Mouse (Mus musculus) heart, embryonic 14.5 days (tissue): ENCODE measurements around the gene Foxp4. TPM values are rescaled to one million over a fixed set of nuclear protein-coding genes. Genes with fewer than 3 reads are reported as not detected.

Source experiments
- ATAC-seq: fragments of 200-750 bp; cut with Nextera tagmentation; 2 replicates; pipeline ENCODE4 v1.8.0; 2017; ENCODE audit warnings: low read depth, moderate TSS enrichment; ENCODE audit not compliant: insufficient number of reproducible peaks, insufficient read depth, low FRiP score
- H3K27ac ChIP-seq, 2 experiments: fragments of 200-500 bp in 1 of 2; fragments of 300-500 bp in 1 of 2; sonication (generic) in 1 of 2; replicated peaks in 1 of 2; 2 replicates each; pipeline ENCODE4 v1.5.1; 2012 to 2014; ENCODE audit warnings: low read depth in 2 of 2, low read length in 2 of 2, control low read depth in 1 of 2, mild to moderate bottlenecking in 1 of 2, mixed read lengths in 1 of 2; ENCODE audit not compliant: control insufficient read depth in 1 of 2, insufficient read depth in 1 of 2
- H3K27me3 ChIP-seq: fragments of 300-500 bp; sonication (generic); 2 replicates; pipeline ENCODE4 v1.6.1; 2014; ENCODE audit warnings: mild to moderate bottlenecking, low read length, control low read depth; ENCODE audit not compliant: control insufficient read depth, insufficient read depth
- H3K36me3 ChIP-seq: fragments of 300-500 bp; sonication (generic); 2 replicates; pipeline ENCODE4 v1.6.1; 2014; ENCODE audit warnings: mild to moderate bottlenecking, control low read depth, low read length, mixed read lengths; ENCODE audit not compliant: control insufficient read depth, insufficient read depth
- H3K4me1 ChIP-seq, 2 experiments: fragments of 200-500 bp in 1 of 2; fragments of 300-500 bp in 1 of 2; sonication (generic) in 1 of 2; 2 replicates each; pipeline ENCODE4 v1.6.1; 2012 to 2014; ENCODE audit warnings: low read length in 2 of 2, control low read depth in 1 of 2, mixed read lengths in 1 of 2; ENCODE audit not compliant: control insufficient read depth in 2 of 2, insufficient read depth in 2 of 2
- H3K4me2 ChIP-seq: fragments of 300-500 bp; sonication (generic); 2 replicates; pipeline ENCODE4 v1.6.1; 2014; ENCODE audit warnings: mild to moderate bottlenecking, low read length
- H3K4me3 ChIP-seq, 2 experiments: fragments of 200-500 bp in 1 of 2; fragments of 300-500 bp in 1 of 2; sonication (generic) in 1 of 2; 2 replicates each; pipeline ENCODE4 v1.5.1; 2012 to 2014; ENCODE audit warnings: low read length in 2 of 2, mild to moderate bottlenecking in 2 of 2, control low read depth in 1 of 2, low read depth in 1 of 2, moderate library complexity in 1 of 2; ENCODE audit not compliant: control insufficient read depth in 1 of 2, insufficient read depth in 1 of 2
- H3K9ac ChIP-seq: fragments of 300-500 bp; sonication (generic); 2 replicates; pipeline ENCODE4 v1.6.1; 2014; ENCODE audit warnings: mild to moderate bottlenecking, low read length
- H3K9me3 ChIP-seq: fragments of 300-500 bp; sonication (generic); 2 replicates; pipeline ENCODE4 v1.6.1; 2016; ENCODE audit warnings: low read length, control low read depth; ENCODE audit not compliant: control insufficient read depth
- WGBS: fragments of 180-500 bp; shearing (Covaris S2); extraction: QIAGEN DNeasy Blood & Tissue Kit; methylation state at CpG from one replicate; pipeline ENCODE4 v1.1.7; 2014; 5-methylcytosine and 5-hydroxymethylcytosine counted together
- polyA plus RNA-seq: library from polyadenylated mRNA; unstranded; fragments of >200 nt; fragmentation: Nextera tagmentation; extraction: Ambion mirVana; gene quantifications from 2 replicates; pipeline ENCODE4 v1.2.1, GENCODE M21; 2014

Foxp4 gene
- polyA plus RNA-seq, 1 experiment from 2014 or later = 13.6 TPM

DNA sequence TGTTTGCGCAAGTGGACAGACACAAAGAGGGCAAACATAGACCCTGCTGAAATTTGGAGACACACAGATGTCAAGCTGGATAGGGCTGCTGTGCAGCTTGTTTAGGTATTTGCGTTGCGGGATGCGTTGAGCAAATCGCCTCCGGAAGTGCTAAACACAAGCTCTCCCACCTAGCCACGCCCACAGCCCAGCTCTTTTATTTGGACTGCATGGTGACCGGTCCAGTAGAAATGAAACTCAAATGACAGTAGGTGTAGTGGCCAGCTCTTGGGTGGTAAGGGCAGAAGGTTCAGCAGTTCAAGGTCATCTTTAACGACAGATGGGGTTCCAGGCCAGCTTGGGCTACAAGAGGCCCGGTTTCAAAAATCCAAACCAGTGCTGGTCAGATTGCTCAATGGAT, 1.5 kb upstream of the Foxp4 start:
- Histone ChIP-seq H3K36me3 (no peaks in the 10 kb centered on the region), H3K27ac (no peak overlapping the region), H3K4me2 (peak overlapping the region; percentile 79; the same call in 1 of the 2 replicates), H3K9me3 (no peaks in the 10 kb centered on the region), H3K9ac (no peak overlapping the region), H3K27me3 (no peaks in the 10 kb centered on the region), H3K4me1 (peaks cover 21% of the 10 kb centered on the region in 2 experiments), H3K4me3 (no peak overlapping the region)
- 45% methylated on average over 10 of the region's 10 CpGs for WGBS
- no peak for ATAC-seq

- H3K9ac ChIP-seq = peak overlapping the region; percentile 84
- H3K27ac ChIP-seq = peak overlapping the region; percentile 73 to 93
- H3K9me3 ChIP-seq = no peaks in the 10 kb centered on the region
- peak overlapping the region; percentile 79 for H3K4me2 ChIP-seq
- H3K36me3 ChIP-seq = no peaks in the 10 kb centered on the region
- ATAC-seq = no peak
- H3K4me3 ChIP-seq = peak overlapping the region; percentile 67 to 89
- H3K27me3 ChIP-seq = no peaks in the 10 kb centered on the region
- H3K4me1 ChIP-seq = peaks cover 21% of the 10 kb centered on the region in 2 experiments
- WGBS = 5% methylated on average over 13 of the region's 13 CpGs
Measured at GRCm38 (mm10) chr17:47925340-47925926, 988 bp upstream of the Foxp4 start.

DNA sequence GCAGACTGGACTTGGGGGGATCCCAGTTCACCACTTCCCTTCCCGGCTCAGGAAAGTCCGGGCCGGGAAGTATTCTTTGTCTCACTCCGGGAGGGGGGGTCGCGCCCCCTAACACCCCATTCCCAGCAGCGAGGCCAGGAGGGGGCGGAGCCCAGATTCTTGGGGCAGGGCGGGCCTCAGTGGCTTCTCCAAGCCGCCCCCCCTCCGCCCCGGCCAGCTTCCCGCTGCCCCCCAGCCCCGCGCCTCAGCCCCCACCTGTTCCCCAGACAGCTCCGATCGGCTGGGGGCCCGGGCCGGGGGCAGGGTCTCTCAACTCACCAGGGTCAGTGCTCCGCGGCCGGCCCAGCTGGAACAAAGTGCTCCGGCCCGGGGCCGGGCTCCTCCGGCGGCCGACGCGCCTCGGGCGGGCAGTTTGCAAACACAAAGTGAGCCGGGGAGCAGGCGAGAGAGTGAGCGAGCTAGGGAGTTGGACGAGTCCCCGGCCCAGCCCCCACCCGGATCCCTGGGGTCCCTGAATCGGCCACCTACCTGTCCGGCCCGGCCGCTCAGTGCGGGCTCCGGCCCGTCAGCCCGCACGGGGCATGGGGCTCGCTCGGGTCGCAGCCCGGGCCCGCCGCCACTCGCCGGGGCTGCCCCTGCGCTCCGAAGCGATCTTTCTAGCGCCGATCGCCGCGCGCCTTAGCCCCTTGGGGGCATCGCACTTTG, 615 bp downstream of the Foxp4 start:
- H3K4me3 ChIP-seq = peak overlapping the region; percentile 67 to 89
- WGBS = 0% methylated on average over 51 of the region's 65 CpGs
- H3K9me3 ChIP-seq = no peaks in the 10 kb centered on the region
- H3K9ac ChIP-seq = peak overlapping the region; percentile 84
- peak; percentile 37 for ATAC-seq
- H3K27ac ChIP-seq = peak overlapping the region; percentile 90 to 93
- peaks cover 19 to 21% of the 10 kb centered on the region in 2 experiments for H3K4me1 ChIP-seq
- no peaks in the 10 kb centered on the region for H3K27me3 ChIP-seq
- H3K4me2 ChIP-seq = peak overlapping the region; percentile 79
- peaks cover 9% of the 10 kb centered on the region; the same call in 1 of the 2 replicates for H3K36me3 ChIP-seq

- Histone ChIP-seq H3K4me2 (peak overlapping the region; percentile 79), H3K9me3 (no peaks in the 10 kb centered on the region), H3K4me1 (peaks cover 19 to 21% of the 10 kb centered on the region in 2 experiments), H3K9ac (peak overlapping the region; percentile 84), H3K36me3 (peaks cover 9% of the 10 kb centered on the region; the same call in 1 of the 2 replicates), H3K27me3 (no peaks in the 10 kb centered on the region), H3K27ac (peak overlapping the region in 1 of 2 experiments; percentile 93; a peak in 1 of 4 replicates), H3K4me3 (peak overlapping the region; percentile 67 to 89)
- WGBS = under 1% methylated on average over 28 of the region's 28 CpGs
- ATAC-seq = peak; percentile 5; the same call in 1 of the 2 replicates
Measured at GRCm38 (mm10) chr17:47923011-47923677, 1.3 kb downstream of the Foxp4 start.

DNA sequence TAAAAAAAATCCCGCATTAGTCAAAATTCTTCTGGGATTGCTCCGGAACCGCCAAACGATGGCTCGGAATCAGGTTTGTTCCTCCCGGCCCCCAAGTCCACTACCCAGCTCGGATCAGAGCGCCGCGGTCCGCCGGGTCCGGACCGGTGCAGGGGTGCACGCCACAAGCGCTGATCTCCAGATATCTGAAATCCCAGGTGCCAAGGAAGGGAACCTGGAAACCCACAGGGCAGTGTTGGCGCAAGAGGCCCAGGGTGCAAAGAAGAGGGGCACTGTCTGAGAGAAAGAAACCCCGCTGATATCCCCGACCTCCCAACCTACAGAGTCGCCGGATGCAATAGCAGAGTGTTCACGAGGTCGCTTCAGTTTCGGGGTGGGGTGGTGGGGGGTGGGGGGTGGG, 1.9 kb downstream of the Foxp4 start:
- 2% methylated on average over 24 of the region's 24 CpGs for WGBS
- Histone ChIP-seq H3K36me3 (peaks cover 9% of the 10 kb centered on the region; the same call in 1 of the 2 replicates), H3K9me3 (no peaks in the 10 kb centered on the region), H3K27me3 (no peaks in the 10 kb centered on the region), H3K9ac (peak overlapping the region; percentile 84), H3K27ac (no peak overlapping the region), H3K4me1 (peaks cover 19 to 21% of the 10 kb centered on the region in 2 experiments), H3K4me3 (peak overlapping the region; percentile 67 to 89), H3K4me2 (peak overlapping the region; percentile 79)
- ATAC-seq = no peak

DNA sequence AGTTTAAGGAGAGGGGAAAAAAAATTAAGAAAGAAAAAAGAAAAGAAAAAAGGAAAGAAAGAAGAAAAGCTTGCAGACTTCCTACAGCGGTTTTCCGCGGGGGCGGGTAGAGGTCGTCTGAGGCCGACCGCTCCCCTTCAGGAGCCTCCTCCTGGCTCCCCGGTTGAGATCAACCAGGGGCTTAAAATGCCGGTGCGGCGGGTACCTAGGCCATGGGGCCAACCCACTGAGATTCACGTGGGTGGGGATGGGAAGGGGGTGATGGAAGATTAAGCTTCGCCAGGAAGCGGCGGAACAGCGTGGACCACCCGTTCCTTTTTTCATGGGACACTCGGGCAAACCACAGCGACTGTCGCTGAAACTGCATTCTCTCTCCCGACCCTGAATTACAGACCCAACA, 2.3 kb downstream of the Foxp4 start:
- Histone ChIP-seq H3K9me3 (no peaks in the 10 kb centered on the region), H3K4me1 (peaks cover 19 to 21% of the 10 kb centered on the region in 2 experiments), H3K4me2 (peak overlapping the region; percentile 79), H3K4me3 (peak overlapping the region; percentile 67 to 89), H3K27me3 (no peaks in the 10 kb centered on the region), H3K36me3 (peaks cover 9% of the 10 kb centered on the region; the same call in 1 of the 2 replicates), H3K27ac (no peak overlapping the region), H3K9ac (peak overlapping the region; percentile 84)
- WGBS = 6% methylated on average over 21 of the region's 21 CpGs
- no peak for ATAC-seq

DNA sequence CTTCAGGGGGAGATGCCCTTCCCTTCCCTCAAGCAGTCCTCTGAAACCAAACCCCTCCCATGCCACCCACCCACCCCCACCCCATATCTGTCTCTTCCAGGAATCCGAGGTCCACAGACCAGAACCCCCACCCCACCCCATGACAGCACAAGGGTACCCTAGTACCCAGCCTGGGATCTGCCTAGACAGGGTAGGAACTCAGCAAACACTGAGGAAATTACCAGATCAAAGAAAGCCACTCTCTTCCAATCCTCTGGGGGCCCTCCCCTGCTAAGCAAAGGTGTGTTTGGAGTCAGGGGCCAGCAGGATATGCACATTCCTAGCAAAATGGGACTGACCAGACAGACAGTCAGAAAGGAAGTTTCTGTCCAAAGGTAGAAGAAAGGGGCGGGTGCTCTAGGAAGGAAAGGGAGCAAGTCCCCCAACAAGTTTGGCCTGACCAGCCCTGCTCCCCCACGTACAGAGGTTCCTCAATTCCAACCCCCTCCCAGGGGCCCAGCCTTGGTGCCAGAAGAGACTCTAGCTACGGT, 3.2 kb downstream of the Foxp4 start:
- H3K27me3 ChIP-seq = no peaks in the 10 kb centered on the region
- 76% methylated on average over 4 of the region's 4 CpGs for WGBS
- no peaks in the 10 kb centered on the region for H3K9me3 ChIP-seq
- peak overlapping the region; percentile 79 for H3K4me2 ChIP-seq
- no peak for ATAC-seq
- peaks cover 9% of the 10 kb centered on the region; the same call in 1 of the 2 replicates for H3K36me3 ChIP-seq
- H3K4me3 ChIP-seq = no peak overlapping the region
- peaks cover 19 to 21% of the 10 kb centered on the region in 2 experiments for H3K4me1 ChIP-seq
- no peak overlapping the region for H3K27ac ChIP-seq
- no peak overlapping the region for H3K9ac ChIP-seq
